Mouse (Mus musculus): ENCODE measurements around the gene Vldlr. TPM values are rescaled to one million over a fixed set of nuclear protein-coding genes. Genes with fewer than 3 reads are reported as not detected.

Gene Vldlr
- polyA plus RNA-seq (2015; fragmentation: Nextera tagmentation; extraction: Ambion mirVana) = 34.2 and 38.6 TPM in 2 replicates

- peak within 1 kb of the TSS; percentile 86 for H3K4me3 ChIP-seq (ENCODE audit: low read depth, low read length)
- under 1% methylated on average over 11 of the region's 11 CpGs for WGBS
- H3K27me3 ChIP-seq (ENCODE audit: control insufficient read depth, insufficient read depth, low read depth, low read length) = no peaks in the 10 kb centered on the region
- H3K4me2 ChIP-seq (ENCODE audit: low read length) = peak within 1 kb of the TSS; percentile 86
- H3K9me3 ChIP-seq (replicated peaks; ENCODE audit: control insufficient read depth, low read length, poor library complexity, severe bottlenecking) = no peaks in the 10 kb centered on the region
- peaks cover 26% of the 10 kb centered on the region for H3K4me1 ChIP-seq (ENCODE audit: control insufficient read depth, insufficient read depth, low read length)
- H3K27ac ChIP-seq (ENCODE audit: low read length) = peak within 1 kb of the TSS; percentile 96
- H3K9ac ChIP-seq (ENCODE audit: low read depth, low read length) = peak within 1 kb of the TSS; percentile 93
- ATAC-seq = peak; percentile 1; the same call in 1 of the 2 replicates
- no peaks in the 10 kb centered on the region for H3K36me3 ChIP-seq (ENCODE audit: control insufficient read depth, insufficient read depth, low read length)
These were observed at the start of gene Vldlr for GRCm38 (mm10) chr19:27216318-27216717. Gene Vldlr, plus strand, starts transcription at chr19:27216484.

DNA sequence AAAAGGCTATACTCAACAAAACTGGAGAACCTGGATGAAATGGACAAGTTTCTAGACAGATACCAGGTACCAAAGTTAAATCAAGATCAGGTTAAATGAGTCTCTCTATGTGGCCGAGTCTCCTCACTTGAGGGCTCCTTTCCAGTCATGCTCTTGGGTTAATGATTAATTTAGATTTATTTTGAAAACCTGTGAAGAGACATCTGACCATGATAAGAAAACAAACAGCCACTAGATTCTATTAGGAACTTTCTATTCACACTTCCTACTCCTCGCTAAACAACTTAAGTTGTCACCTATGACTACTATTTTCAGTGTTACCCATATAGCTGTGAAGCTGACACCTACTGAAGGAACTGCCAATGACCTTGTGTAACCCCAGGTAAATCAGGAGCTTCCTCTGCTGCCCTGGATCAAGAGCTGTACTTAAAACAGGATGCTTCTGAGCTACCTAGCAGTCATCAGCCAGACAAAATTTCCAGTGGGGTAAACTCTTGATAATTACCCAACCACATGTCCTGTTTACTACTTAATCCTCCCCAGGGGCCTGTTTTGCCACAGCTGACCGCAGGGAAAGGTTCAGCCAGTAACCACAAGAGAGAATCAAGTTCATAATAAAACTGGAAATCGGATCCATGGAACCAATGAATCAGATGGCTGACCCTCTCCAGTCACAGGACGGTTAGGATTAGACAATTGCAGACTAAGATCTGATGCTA, 48.5 kb upstream of the Vldlr start:
- H3K27me3 ChIP-seq (ENCODE audit: control insufficient read depth, insufficient read depth, low read depth, low read length) = no peaks in the 10 kb centered on the region
- WGBS = 81% methylated on average over 5 of the region's 5 CpGs
- H3K4me2 ChIP-seq (ENCODE audit: low read length) = no peak overlapping the region
- no peak overlapping the region for H3K9ac ChIP-seq (ENCODE audit: low read depth, low read length)
- H3K27ac ChIP-seq (ENCODE audit: low read length) = no peak overlapping the region
- no peaks in the 10 kb centered on the region for H3K4me1 ChIP-seq (ENCODE audit: control insufficient read depth, insufficient read depth, low read length)
- H3K36me3 ChIP-seq (ENCODE audit: control insufficient read depth, insufficient read depth, low read length) = no peaks in the 10 kb centered on the region
- H3K9me3 ChIP-seq (replicated peaks; ENCODE audit: control insufficient read depth, low read length, poor library complexity, severe bottlenecking) = no peaks in the 10 kb centered on the region
- no peak overlapping the region for H3K4me3 ChIP-seq (ENCODE audit: low read depth, low read length)
- ATAC-seq = no peak

- no peak for ATAC-seq
These were observed 42.4 kb upstream of the Vldlr start for GRCm38 (mm10) chr19:27173836-27174235.

DNA sequence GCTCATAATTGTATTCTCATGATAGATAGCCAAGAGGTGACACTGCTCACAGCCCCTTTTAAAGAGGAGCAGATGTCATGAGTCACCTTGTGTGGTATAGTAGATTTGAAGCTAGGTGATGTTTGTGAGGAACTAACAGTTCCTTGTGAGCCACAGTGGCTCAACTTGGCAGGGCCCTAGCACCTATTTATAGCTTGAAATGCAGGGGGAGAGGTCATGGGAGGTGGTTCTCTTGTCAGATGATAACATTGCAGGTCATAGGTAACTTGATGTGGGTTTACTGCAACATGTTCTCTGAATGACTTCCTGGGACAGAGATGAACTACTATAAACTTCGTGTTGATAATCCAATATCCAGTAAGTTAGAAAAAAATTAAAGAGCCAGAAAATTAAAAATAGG, 40.7 kb upstream of the Vldlr start:
- H3K9ac ChIP-seq (ENCODE audit: low read depth, low read length) = no peak overlapping the region
- H3K27ac ChIP-seq (ENCODE audit: low read length) = no peak overlapping the region
- no peak overlapping the region for H3K4me3 ChIP-seq (ENCODE audit: low read depth, low read length)
- no peaks in the 10 kb centered on the region for H3K36me3 ChIP-seq (ENCODE audit: control insufficient read depth, insufficient read depth, low read length)
- 86% methylated on average over 1 of the region's 1 CpGs for WGBS
- no peaks in the 10 kb centered on the region for H3K9me3 ChIP-seq (replicated peaks; ENCODE audit: control insufficient read depth, low read length, poor library complexity, severe bottlenecking)
- no peak overlapping the region for H3K4me2 ChIP-seq (ENCODE audit: low read length)
- ATAC-seq = no peak
- H3K4me1 ChIP-seq (ENCODE audit: control insufficient read depth, insufficient read depth, low read length) = no peaks in the 10 kb centered on the region
- no peaks in the 10 kb centered on the region for H3K27me3 ChIP-seq (ENCODE audit: control insufficient read depth, insufficient read depth, low read depth, low read length)

More at GRCm38 (mm10) chr19:27173836-27174235, 42.4 kb upstream of the Vldlr start:
- WGBS = 87% methylated on average over 2 of the region's 2 CpGs
- no peaks in the 10 kb centered on the region for H3K36me3 ChIP-seq (ENCODE audit: control insufficient read depth, insufficient read depth, low read length)
- no peak overlapping the region for H3K9ac ChIP-seq (ENCODE audit: low read depth, low read length)
- H3K9me3 ChIP-seq (replicated peaks; ENCODE audit: control insufficient read depth, low read length, poor library complexity, severe bottlenecking) = no peaks in the 10 kb centered on the region
- H3K4me2 ChIP-seq (ENCODE audit: low read length) = no peak overlapping the region
- H3K4me3 ChIP-seq (ENCODE audit: low read depth, low read length) = no peak overlapping the region
- H3K27me3 ChIP-seq (ENCODE audit: control insufficient read depth, insufficient read depth, low read depth, low read length) = no peaks in the 10 kb centered on the region
- H3K4me1 ChIP-seq (ENCODE audit: control insufficient read depth, insufficient read depth, low read length) = no peaks in the 10 kb centered on the region
- no peak overlapping the region for H3K27ac ChIP-seq (ENCODE audit: low read length)

- WGBS = 87% methylated on average over 4 of the region's 4 CpGs
- Histone ChIP-seq H3K27ac (ENCODE audit: low read length) (no peak overlapping the region), H3K9ac (ENCODE audit: low read depth, low read length) (no peak overlapping the region), H3K4me2 (ENCODE audit: low read length) (no peak overlapping the region), H3K36me3 (ENCODE audit: control insufficient read depth, insufficient read depth, low read length) (no peaks in the 10 kb centered on the region), H3K9me3 (replicated peaks; ENCODE audit: control insufficient read depth, low read length, poor library complexity, severe bottlenecking) (no peaks in the 10 kb centered on the region), H3K4me3 (ENCODE audit: low read depth, low read length) (no peak overlapping the region), H3K4me1 (ENCODE audit: control insufficient read depth, insufficient read depth, low read length) (no peaks in the 10 kb centered on the region), H3K27me3 (ENCODE audit: control insufficient read depth, insufficient read depth, low read depth, low read length) (no peaks in the 10 kb centered on the region)
- ATAC-seq = no peak
These were observed 39.7 kb upstream of the Vldlr start for GRCm38 (mm10) chr19:27176558-27176957.

GRCm38 (mm10) chr19:27178195-27178807, 38.0 kb upstream of the Vldlr start:
- no peaks in the 10 kb centered on the region for H3K4me1 ChIP-seq (ENCODE audit: control insufficient read depth, insufficient read depth, low read length)
- no peaks in the 10 kb centered on the region for H3K27me3 ChIP-seq (ENCODE audit: control insufficient read depth, insufficient read depth, low read depth, low read length)
- no peak overlapping the region for H3K4me3 ChIP-seq (ENCODE audit: low read depth, low read length)
- WGBS = 70% methylated on average over 5 of the region's 5 CpGs
- H3K9me3 ChIP-seq (replicated peaks; ENCODE audit: control insufficient read depth, low read length, poor library complexity, severe bottlenecking) = no peaks in the 10 kb centered on the region
- H3K4me2 ChIP-seq (ENCODE audit: low read length) = no peak overlapping the region
- ATAC-seq = peak; percentile 51; the same call in 1 of the 2 replicates
- no peak overlapping the region for H3K9ac ChIP-seq (ENCODE audit: low read depth, low read length)
- no peak overlapping the region for H3K27ac ChIP-seq (ENCODE audit: low read length)
- no peaks in the 10 kb centered on the region for H3K36me3 ChIP-seq (ENCODE audit: control insufficient read depth, insufficient read depth, low read length)

- no peak overlapping the region for H3K4me3 ChIP-seq (ENCODE audit: low read depth, low read length)
- H3K9ac ChIP-seq (ENCODE audit: low read depth, low read length) = no peak overlapping the region
- no peak overlapping the region for H3K4me2 ChIP-seq (ENCODE audit: low read length)
- H3K27me3 ChIP-seq (ENCODE audit: control insufficient read depth, insufficient read depth, low read depth, low read length) = no peaks in the 10 kb centered on the region
- H3K9me3 ChIP-seq (replicated peaks; ENCODE audit: control insufficient read depth, low read length, poor library complexity, severe bottlenecking) = no peaks in the 10 kb centered on the region
- 72% methylated on average over 18 of the region's 18 CpGs for WGBS
- no peak for ATAC-seq
- no peak overlapping the region for H3K27ac ChIP-seq (ENCODE audit: low read length)
- H3K36me3 ChIP-seq (ENCODE audit: control insufficient read depth, insufficient read depth, low read length) = no peaks in the 10 kb centered on the region
- no peaks in the 10 kb centered on the region for H3K4me1 ChIP-seq (ENCODE audit: control insufficient read depth, insufficient read depth, low read length)
These were observed 35.7 kb upstream of the Vldlr start for GRCm38 (mm10) chr19:27180351-27181122.

DNA sequence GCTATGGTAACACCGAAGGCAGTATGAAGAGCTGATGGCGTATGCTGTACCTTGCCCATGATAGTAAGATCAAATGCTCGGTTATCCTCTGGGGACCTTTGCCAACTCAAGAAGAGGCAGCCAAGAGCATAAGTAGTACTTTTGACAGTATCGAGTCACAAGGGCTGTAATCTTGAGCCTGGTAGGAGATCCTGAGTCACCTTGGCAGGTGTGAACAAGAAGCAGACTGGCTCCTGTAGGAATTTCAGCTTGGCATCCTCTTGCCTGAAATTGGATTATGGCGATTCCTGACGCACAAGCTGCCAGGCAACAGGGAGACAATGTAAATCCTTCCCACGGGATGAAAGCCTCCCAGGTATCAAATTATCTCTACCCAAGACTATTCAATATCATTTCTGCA, 32.8 kb upstream of the Vldlr start:
- no peaks in the 10 kb centered on the region for H3K4me1 ChIP-seq (ENCODE audit: control insufficient read depth, insufficient read depth, low read length)
- H3K27me3 ChIP-seq (ENCODE audit: control insufficient read depth, insufficient read depth, low read depth, low read length) = no peaks in the 10 kb centered on the region
- no peak overlapping the region for H3K27ac ChIP-seq (ENCODE audit: low read length)
- ATAC-seq = no peak
- no peaks in the 10 kb centered on the region for H3K9me3 ChIP-seq (replicated peaks; ENCODE audit: control insufficient read depth, low read length, poor library complexity, severe bottlenecking)
- H3K9ac ChIP-seq (ENCODE audit: low read depth, low read length) = no peak overlapping the region
- no peak overlapping the region for H3K4me2 ChIP-seq (ENCODE audit: low read length)
- WGBS = 81% methylated on average over 7 of the region's 7 CpGs
- no peak overlapping the region for H3K4me3 ChIP-seq (ENCODE audit: low read depth, low read length)
- H3K36me3 ChIP-seq (ENCODE audit: control insufficient read depth, insufficient read depth, low read length) = no peaks in the 10 kb centered on the region

Measured in midbrain, embryonic 16.5 days (tissue).